Mouse (Mus musculus): ENCODE measurements around the gene 1700010I14Rik. TPM values are rescaled to one million over a fixed set of nuclear protein-coding genes. Genes with fewer than 3 reads are reported as not detected.

1700010I14Rik gene
- polyA plus RNA-seq, 1 experiment, result 204 TPM

DNA sequence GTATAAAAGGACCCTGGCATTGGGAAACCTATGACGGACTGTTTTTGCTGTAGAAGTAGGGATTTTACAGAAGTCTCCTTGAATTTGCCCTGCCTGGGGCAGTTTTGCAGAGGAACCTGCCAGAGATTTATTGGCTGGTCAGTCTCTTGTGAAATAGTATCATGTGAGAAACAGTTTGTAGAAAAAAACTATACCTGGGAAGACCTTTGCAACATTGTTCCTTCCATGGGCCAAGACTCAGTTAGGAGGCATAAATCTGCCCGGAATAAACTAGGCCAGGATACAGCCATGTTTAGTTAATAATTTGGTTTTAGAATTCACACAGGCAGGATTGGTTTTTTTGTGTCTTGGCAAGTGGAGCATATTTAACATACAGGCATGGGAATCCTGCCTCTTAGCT, 4.6 kb upstream of the 1700010I14Rik start:
- H3K27ac ChIP-seq (ENCODE audit: control insufficient read depth, insufficient read depth, low read depth, low read length), result no peak overlapping the region
- peaks cover 3% of the 10 kb centered on the region; the same call in 1 of the 2 replicates for H3K36me3 ChIP-seq (ENCODE audit: control insufficient read depth, insufficient read depth, low read length)
- TF ChIP-seq POLR2A (IDR thresholded peaks at IDR 0.05; ENCODE audit: control insufficient read depth, low read depth, low read length) (no peak), CTCF (IDR thresholded peaks at IDR 0.05; ENCODE audit: control insufficient read depth, insufficient read depth, insufficient replicate concordance, low read depth, low read length) (no peak)
- peaks cover 8% of the 10 kb centered on the region for H3K4me1 ChIP-seq (ENCODE audit: control insufficient read depth, insufficient read depth, low read length)
- no peaks in the 10 kb centered on the region for H3K27me3 ChIP-seq (ENCODE audit: control insufficient read depth, insufficient read depth, low read length)
- no peak overlapping the region for H3K4me3 ChIP-seq (ENCODE audit: control insufficient read depth, low read depth, low read length)

GRCm38 (mm10) chr17:8985714-8986113, 2.4 kb upstream of the 1700010I14Rik start:
- no peaks in the 10 kb centered on the region for H3K27me3 ChIP-seq (ENCODE audit: control insufficient read depth, insufficient read depth, low read length)

GRCm38 (mm10) chr17:8986551-8986950, 1.6 kb upstream of the 1700010I14Rik start:
- H3K4me3 ChIP-seq (ENCODE audit: control insufficient read depth, low read depth, low read length), result peak overlapping the region; percentile 83
- no peaks in the 10 kb centered on the region for H3K27me3 ChIP-seq (ENCODE audit: control insufficient read depth, insufficient read depth, low read length)
- peaks cover 8% of the 10 kb centered on the region for H3K4me1 ChIP-seq (ENCODE audit: control insufficient read depth, insufficient read depth, low read length)
- H3K27ac ChIP-seq (ENCODE audit: control insufficient read depth, insufficient read depth, low read depth, low read length), result no peak overlapping the region
- H3K36me3 ChIP-seq (ENCODE audit: control insufficient read depth, insufficient read depth, low read length), result peaks cover 5% of the 10 kb centered on the region
- TF ChIP-seq POLR2A (IDR thresholded peaks at IDR 0.05; ENCODE audit: control insufficient read depth, low read depth, low read length) (no peak), CTCF (IDR thresholded peaks at IDR 0.05; ENCODE audit: control insufficient read depth, insufficient read depth, insufficient replicate concordance, low read depth, low read length) (no peak)

More at GRCm38 (mm10) chr17:8985714-8986113, 2.4 kb upstream of the 1700010I14Rik start:
- H3K4me1 ChIP-seq (ENCODE audit: control insufficient read depth, insufficient read depth, low read length), result peaks cover 8% of the 10 kb centered on the region
- H3K4me3 ChIP-seq (ENCODE audit: control insufficient read depth, low read depth, low read length), result peak overlapping the region; percentile 33
- H3K27ac ChIP-seq (ENCODE audit: control insufficient read depth, insufficient read depth, low read depth, low read length), result no peak overlapping the region
- no peak for TF ChIP-seq POLR2A (IDR thresholded peaks at IDR 0.05; ENCODE audit: control insufficient read depth, low read depth, low read length)
- peaks cover 3% of the 10 kb centered on the region for H3K36me3 ChIP-seq (ENCODE audit: control insufficient read depth, insufficient read depth, low read length)

DNA sequence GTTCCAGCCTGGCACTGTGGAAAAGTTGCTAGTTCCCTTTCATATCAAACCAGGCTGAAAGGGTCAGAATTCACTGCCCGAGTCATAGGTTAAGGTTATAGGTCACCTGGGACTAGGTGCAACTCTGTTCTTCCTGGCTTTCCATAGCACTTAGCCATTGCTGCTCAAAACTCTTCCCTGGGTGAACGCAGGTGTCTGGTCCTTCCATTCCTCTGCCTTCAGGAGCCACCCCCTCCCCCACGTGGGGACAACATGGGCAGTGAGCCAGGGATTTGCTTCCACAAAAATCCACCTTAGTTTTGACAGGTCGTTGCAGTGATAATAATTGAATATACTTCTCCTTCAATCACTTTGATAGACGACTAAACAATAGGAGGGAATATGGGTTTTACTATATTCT, 764 bp upstream of the 1700010I14Rik start:
- H3K4me3 ChIP-seq (ENCODE audit: control insufficient read depth, low read depth, low read length), result peak overlapping the region; percentile 83
- no peaks in the 10 kb centered on the region for H3K27me3 ChIP-seq (ENCODE audit: control insufficient read depth, insufficient read depth, low read length)
- H3K4me1 ChIP-seq (ENCODE audit: control insufficient read depth, insufficient read depth, low read length), result peaks cover 8% of the 10 kb centered on the region
- H3K36me3 ChIP-seq (ENCODE audit: control insufficient read depth, insufficient read depth, low read length), result peaks cover 5% of the 10 kb centered on the region
- peak overlapping the region; percentile 61 for H3K27ac ChIP-seq (ENCODE audit: control insufficient read depth, insufficient read depth, low read depth, low read length)
- TF ChIP-seq POLR2A (IDR thresholded peaks at IDR 0.05; ENCODE audit: control insufficient read depth, low read depth, low read length) (no peak), CTCF (IDR thresholded peaks at IDR 0.05; ENCODE audit: control insufficient read depth, insufficient read depth, insufficient replicate concordance, low read depth, low read length) (no peak)

DNA sequence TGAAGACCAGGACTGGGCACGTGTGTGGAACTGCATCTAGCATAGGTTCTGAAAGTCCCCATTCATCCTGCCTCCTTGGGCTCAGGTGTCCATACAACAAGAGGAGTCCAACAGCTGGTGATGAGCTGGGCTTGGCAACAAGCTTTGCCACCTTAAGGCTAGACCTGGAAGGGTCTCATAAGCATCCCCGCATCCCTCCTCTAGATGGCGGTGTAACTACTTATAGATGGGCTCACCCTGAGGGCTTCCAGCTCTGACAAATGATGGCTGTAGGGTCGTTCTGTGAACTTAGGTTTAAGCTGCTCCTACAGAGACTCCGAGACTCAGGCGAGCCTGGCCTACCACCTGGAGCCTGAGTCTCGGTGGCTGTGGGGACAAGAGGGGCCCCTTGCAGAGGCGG, 3.0 kb downstream of the 1700010I14Rik start:
- H3K27ac ChIP-seq (ENCODE audit: control insufficient read depth, insufficient read depth, low read depth, low read length), result peak overlapping the region; percentile 60; the same call in 1 of the 2 replicates
- H3K4me1 ChIP-seq (ENCODE audit: control insufficient read depth, insufficient read depth, low read length), result peaks cover 8% of the 10 kb centered on the region
- TF ChIP-seq CTCF (IDR thresholded peaks at IDR 0.05; ENCODE audit: control insufficient read depth, insufficient read depth, insufficient replicate concordance, low read depth, low read length) (peak; percentile 19; the same call in 1 of the 2 replicates), POLR2A (IDR thresholded peaks at IDR 0.05; ENCODE audit: control insufficient read depth, low read depth, low read length) (no peak)
- H3K4me3 ChIP-seq (ENCODE audit: control insufficient read depth, low read depth, low read length), result peak overlapping the region; percentile 90
- no peaks in the 10 kb centered on the region for H3K27me3 ChIP-seq (ENCODE audit: control insufficient read depth, insufficient read depth, low read length)
- peaks cover 7% of the 10 kb centered on the region for H3K36me3 ChIP-seq (ENCODE audit: control insufficient read depth, insufficient read depth, low read length)

DNA sequence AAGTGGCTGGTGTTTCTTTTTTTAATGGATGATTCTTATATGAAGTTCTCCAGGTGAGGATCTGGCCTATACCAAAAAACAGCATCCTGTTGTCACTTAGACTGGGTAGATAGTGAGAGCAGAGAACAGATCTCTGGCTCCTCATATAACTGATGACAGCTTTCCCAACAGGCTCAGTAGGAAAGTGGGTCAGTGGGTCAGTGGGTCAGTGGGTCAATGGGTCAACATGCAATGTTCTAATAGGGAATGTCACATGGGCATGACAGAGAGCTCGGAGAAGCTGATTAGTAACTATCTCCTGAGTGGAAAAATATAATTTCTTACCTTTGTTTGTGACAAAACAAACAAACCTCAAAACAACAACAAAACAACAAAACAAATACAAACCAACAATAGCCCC, 7.2 kb downstream of the 1700010I14Rik start:
- H3K27me3 ChIP-seq (ENCODE audit: control insufficient read depth, insufficient read depth, low read length), result no peaks in the 10 kb centered on the region
- no peak overlapping the region for H3K4me3 ChIP-seq (ENCODE audit: control insufficient read depth, low read depth, low read length)
- H3K4me1 ChIP-seq (ENCODE audit: control insufficient read depth, insufficient read depth, low read length), result no peaks in the 10 kb centered on the region
- H3K36me3 ChIP-seq (ENCODE audit: control insufficient read depth, insufficient read depth, low read length), result peaks cover 4% of the 10 kb centered on the region; the same call in 1 of the 2 replicates
- no peak overlapping the region for H3K27ac ChIP-seq (ENCODE audit: control insufficient read depth, insufficient read depth, low read depth, low read length)
- TF ChIP-seq POLR2A (IDR thresholded peaks at IDR 0.05; ENCODE audit: control insufficient read depth, low read depth, low read length) (no peak), CTCF (IDR thresholded peaks at IDR 0.05; ENCODE audit: control insufficient read depth, insufficient read depth, insufficient replicate concordance, low read depth, low read length) (no peak)

GRCm38 (mm10) chr17:9002438-9002837, 14.3 kb downstream of the 1700010I14Rik start:
- Histone ChIP-seq H3K27ac (ENCODE audit: control insufficient read depth, insufficient read depth, low read depth, low read length) (no peak overlapping the region), H3K4me1 (ENCODE audit: control insufficient read depth, insufficient read depth, low read length) (no peaks in the 10 kb centered on the region), H3K27me3 (ENCODE audit: control insufficient read depth, insufficient read depth, low read length) (no peaks in the 10 kb centered on the region), H3K4me3 (ENCODE audit: control insufficient read depth, low read depth, low read length) (no peak overlapping the region), H3K36me3 (ENCODE audit: control insufficient read depth, insufficient read depth, low read length) (no peaks in the 10 kb centered on the region; the same call in 1 of the 2 replicates)
- TF ChIP-seq CTCF (IDR thresholded peaks at IDR 0.05; ENCODE audit: control insufficient read depth, insufficient read depth, insufficient replicate concordance, low read depth, low read length) (no peak), POLR2A (IDR thresholded peaks at IDR 0.05; ENCODE audit: control insufficient read depth, low read depth, low read length) (no peak)

- H3K36me3 ChIP-seq (ENCODE audit: control insufficient read depth, insufficient read depth, low read length), result no peaks in the 10 kb centered on the region; the same call in 1 of the 2 replicates
- no peak overlapping the region for H3K27ac ChIP-seq (ENCODE audit: control insufficient read depth, insufficient read depth, low read depth, low read length)
- no peaks in the 10 kb centered on the region for H3K4me1 ChIP-seq (ENCODE audit: control insufficient read depth, insufficient read depth, low read length)
- no peaks in the 10 kb centered on the region for H3K27me3 ChIP-seq (ENCODE audit: control insufficient read depth, insufficient read depth, low read length)
- TF ChIP-seq POLR2A (IDR thresholded peaks at IDR 0.05; ENCODE audit: control insufficient read depth, low read depth, low read length), result no peak
- no peak for TF ChIP-seq CTCF (IDR thresholded peaks at IDR 0.05; ENCODE audit: control insufficient read depth, insufficient read depth, insufficient replicate concordance, low read depth, low read length)
- no peak overlapping the region for H3K4me3 ChIP-seq (ENCODE audit: control insufficient read depth, low read depth, low read length)
Measured at GRCm38 (mm10) chr17:9004516-9004915, 16.4 kb downstream of the 1700010I14Rik start.
